Mouse (Mus musculus): ENCODE measurements around the gene Pfkl. TPM values are rescaled to one million over a fixed set of nuclear protein-coding genes. Genes with fewer than 3 reads are reported as not detected.

The Pfkl gene
- 2.6 TPM for polyA plus RNA-seq (2014; fragmentation: Illumina TruSeq; extraction: RNeasy Lipid Tissue Mini Kit (QIAGEN cat#74804); ENCODE audit: low read depth, low replicate concordance)

GRCm38 (mm10) chr10:78009945-78010293 is at the start of gene Pfkl:
Gene Pfkl, minus strand, starts transcription at chr10:78010083.

DNA sequence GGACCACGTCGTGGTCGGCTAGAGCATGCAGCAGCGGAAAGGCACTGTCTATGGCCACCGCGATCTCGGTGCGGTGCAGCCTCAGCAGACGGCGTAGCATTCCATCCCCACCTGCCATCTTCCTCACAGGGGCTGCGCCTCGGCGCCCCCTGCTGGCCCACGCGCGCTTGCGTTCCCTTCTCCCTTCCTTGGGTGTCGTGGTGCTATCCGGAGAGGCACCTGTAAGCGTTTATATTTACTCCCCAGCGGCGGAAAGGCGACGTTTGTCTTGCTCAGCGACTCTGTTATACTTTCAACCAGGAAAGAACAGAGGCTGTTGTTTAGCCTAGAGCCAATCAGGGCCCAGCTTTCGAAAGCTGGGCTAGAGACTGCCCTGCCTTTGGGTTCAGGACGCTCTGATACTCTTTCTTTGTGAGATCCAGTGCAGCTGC is 33.5 kb upstream of the Pfkl start, which contains the start of gene Aire:
TSS of gene Aire (minus strand) at position 205 of the 431 bp plus-strand sequence.

GRCm38 (mm10) chr10:78041647-78042046 is 31.8 kb upstream of the Pfkl start, which contains the start of gene Dnmt3l:
Gene Dnmt3l, plus strand, starts transcription at chr10:78041947.

DNA sequence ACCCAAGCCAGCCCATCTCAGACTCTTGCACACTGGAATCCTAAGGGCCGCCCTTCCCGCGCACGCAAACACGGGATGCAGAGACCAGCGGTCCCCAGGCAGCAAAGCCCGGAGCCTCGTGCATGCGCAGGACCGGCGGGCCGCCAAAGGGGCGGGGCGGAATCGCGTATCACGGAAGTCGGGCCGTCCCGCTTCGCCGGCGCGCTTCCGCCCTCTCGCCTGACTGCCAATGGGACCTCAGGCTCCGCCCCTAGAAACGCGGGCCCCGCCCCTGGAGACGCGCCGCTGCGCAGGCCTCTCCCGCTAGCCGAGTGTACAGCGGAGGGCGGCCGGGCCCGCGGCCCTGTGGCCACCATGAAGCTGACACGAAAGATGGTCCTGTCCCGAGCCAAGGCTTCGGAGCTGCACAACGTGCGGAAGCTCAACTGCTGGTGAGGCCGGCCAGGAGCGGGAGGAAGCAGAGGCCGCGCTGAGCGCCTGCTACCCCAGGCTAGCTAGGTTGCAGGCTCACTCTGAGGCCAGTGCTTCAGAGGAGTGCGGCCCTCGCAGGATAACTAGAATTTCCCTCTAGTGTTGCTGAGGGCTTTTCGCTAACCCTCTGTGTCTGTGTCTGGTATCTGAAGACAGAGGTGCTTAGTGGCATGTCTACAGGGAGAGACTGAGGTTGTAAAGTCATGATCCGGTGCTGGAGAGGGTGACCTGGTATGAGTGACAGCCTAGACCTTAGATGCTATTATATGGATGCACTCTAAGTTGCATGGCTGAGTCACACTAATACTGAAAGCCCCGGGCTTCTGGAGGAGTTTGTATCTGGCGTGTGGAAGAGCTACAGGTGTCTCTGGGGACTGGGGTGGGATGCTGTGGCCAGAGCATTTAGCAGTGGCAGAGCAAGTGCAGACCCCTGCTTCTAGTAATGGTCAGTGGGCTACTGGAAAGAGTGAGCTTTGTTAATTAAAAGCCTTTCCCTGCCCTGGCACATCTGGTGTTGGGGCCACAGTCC is 31.2 kb downstream of the Pfkl start, which contains the start of gene 1810043G02Rik:
TSS of gene 1810043G02Rik (plus strand) at position 174 of the 1,000 bp plus-strand sequence.

DNA sequence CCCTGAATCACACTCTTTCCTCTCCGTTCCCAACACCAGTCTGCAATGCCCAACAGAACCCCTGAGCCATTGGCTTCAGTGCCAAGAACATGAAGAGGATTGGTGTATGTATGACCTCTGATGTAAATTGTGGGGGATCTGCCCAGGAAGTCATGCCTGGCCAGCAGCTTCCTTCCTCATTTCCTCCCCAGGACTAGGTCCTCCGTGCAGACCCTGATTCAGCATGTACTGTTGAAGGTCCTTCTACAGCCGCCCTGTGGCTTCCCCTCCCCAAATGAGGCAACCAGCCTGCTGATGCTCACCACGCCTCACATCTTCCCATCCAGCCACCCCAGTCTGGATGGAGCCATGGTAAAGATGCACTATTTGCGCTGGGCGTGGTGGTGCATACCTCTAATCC is 39.4 kb downstream of the Pfkl start, which contains the start of gene Trpm2:
TSS of gene Trpm2 (minus strand) at position 83 of the 400 bp plus-strand sequence.

Other genes starting within 250 kb of the Pfkl start
- not detected for gene Gm3238, start 238.8 kb downstream of the Pfkl start, polyA plus RNA-seq (2014; fragmentation: Illumina TruSeq; extraction: RNeasy Lipid Tissue Mini Kit (QIAGEN cat#74804); ENCODE audit: low read depth, low replicate concordance)
- gene Gm7138, start 233.1 kb downstream of the Pfkl start, polyA plus RNA-seq (2014; fragmentation: Illumina TruSeq; extraction: RNeasy Lipid Tissue Mini Kit (QIAGEN cat#74804); ENCODE audit: low read depth, low replicate concordance): not detected
- gene Gm3250, start 227.5 kb downstream of the Pfkl start, polyA plus RNA-seq (2014; fragmentation: Illumina TruSeq; extraction: RNeasy Lipid Tissue Mini Kit (QIAGEN cat#74804); ENCODE audit: low read depth, low replicate concordance): not detected
- not detected for gene Gm7137, start 221.9 kb downstream of the Pfkl start, polyA plus RNA-seq (2014; fragmentation: Illumina TruSeq; extraction: RNeasy Lipid Tissue Mini Kit (QIAGEN cat#74804); ENCODE audit: low read depth, low replicate concordance)
- gene Gm9639, start 215.0 kb downstream of the Pfkl start, polyA plus RNA-seq (2014; fragmentation: Illumina TruSeq; extraction: RNeasy Lipid Tissue Mini Kit (QIAGEN cat#74804); ENCODE audit: low read depth, low replicate concordance): not detected
- not detected for gene Gm19668, start 210.9 kb downstream of the Pfkl start, polyA plus RNA-seq (2014; fragmentation: Illumina TruSeq; extraction: RNeasy Lipid Tissue Mini Kit (QIAGEN cat#74804); ENCODE audit: low read depth, low replicate concordance)
- not detected for gene Gm9507, start 198.2 kb downstream of the Pfkl start, polyA plus RNA-seq (2014; fragmentation: Illumina TruSeq; extraction: RNeasy Lipid Tissue Mini Kit (QIAGEN cat#74804); ENCODE audit: low read depth, low replicate concordance)
- gene Gm2696, start 195.4 kb downstream of the Pfkl start, polyA plus RNA-seq (2014; fragmentation: Illumina TruSeq; extraction: RNeasy Lipid Tissue Mini Kit (QIAGEN cat#74804); ENCODE audit: low read depth, low replicate concordance): not detected
- not detected for gene Krtap10-4, start 183.0 kb downstream of the Pfkl start, polyA plus RNA-seq (2014; fragmentation: Illumina TruSeq; extraction: RNeasy Lipid Tissue Mini Kit (QIAGEN cat#74804); ENCODE audit: low read depth, low replicate concordance)
- gene Krtap10-10, start 174.1 kb downstream of the Pfkl start, polyA plus RNA-seq (2014; fragmentation: Illumina TruSeq; extraction: RNeasy Lipid Tissue Mini Kit (QIAGEN cat#74804); ENCODE audit: low read depth, low replicate concordance): not detected
- gene Gm36176, start 163.3 kb downstream of the Pfkl start, polyA plus RNA-seq (2014; fragmentation: Illumina TruSeq; extraction: RNeasy Lipid Tissue Mini Kit (QIAGEN cat#74804); ENCODE audit: low read depth, low replicate concordance): not detected
- not detected for gene Gm10318, start 157.2 kb downstream of the Pfkl start, polyA plus RNA-seq (2014; fragmentation: Illumina TruSeq; extraction: RNeasy Lipid Tissue Mini Kit (QIAGEN cat#74804); ENCODE audit: low read depth, low replicate concordance)
- gene Gm3285, start 148.1 kb downstream of the Pfkl start, polyA plus RNA-seq (2014; fragmentation: Illumina TruSeq; extraction: RNeasy Lipid Tissue Mini Kit (QIAGEN cat#74804); ENCODE audit: low read depth, low replicate concordance): not detected
- 2.1 TPM for gene Lrrc3, start 107.5 kb downstream of the Pfkl start, polyA plus RNA-seq (2014; fragmentation: Illumina TruSeq; extraction: RNeasy Lipid Tissue Mini Kit (QIAGEN cat#74804); ENCODE audit: low read depth, low replicate concordance)
- gene Trpm2, start 39.5 kb downstream of the Pfkl start, polyA plus RNA-seq (2014; fragmentation: Illumina TruSeq; extraction: RNeasy Lipid Tissue Mini Kit (QIAGEN cat#74804); ENCODE audit: low read depth, low replicate concordance): 0.38 TPM
- gene 1810043G02Rik, start 31.6 kb downstream of the Pfkl start, polyA plus RNA-seq (2014; fragmentation: Illumina TruSeq; extraction: RNeasy Lipid Tissue Mini Kit (QIAGEN cat#74804); ENCODE audit: low read depth, low replicate concordance): 1.0 TPM
- gene Dnmt3l, start 31.9 kb upstream of the Pfkl start, polyA plus RNA-seq (2014; fragmentation: Illumina TruSeq; extraction: RNeasy Lipid Tissue Mini Kit (QIAGEN cat#74804); ENCODE audit: low read depth, low replicate concordance): 0.41 TPM
- gene Aire, start 33.5 kb upstream of the Pfkl start, polyA plus RNA-seq (2014; fragmentation: Illumina TruSeq; extraction: RNeasy Lipid Tissue Mini Kit (QIAGEN cat#74804); ENCODE audit: low read depth, low replicate concordance): not detected
- 8.6 TPM for gene Icosl, start 59.2 kb upstream of the Pfkl start, polyA plus RNA-seq (2014; fragmentation: Illumina TruSeq; extraction: RNeasy Lipid Tissue Mini Kit (QIAGEN cat#74804); ENCODE audit: low read depth, low replicate concordance)
- gene D10Jhu81e, start 159.7 kb upstream of the Pfkl start, polyA plus RNA-seq (2014; fragmentation: Illumina TruSeq; extraction: RNeasy Lipid Tissue Mini Kit (QIAGEN cat#74804); ENCODE audit: low read depth, low replicate concordance): 16.9 TPM
- 2.3 TPM for gene Pwp2, start 175.1 kb upstream of the Pfkl start, polyA plus RNA-seq (2014; fragmentation: Illumina TruSeq; extraction: RNeasy Lipid Tissue Mini Kit (QIAGEN cat#74804); ENCODE audit: low read depth, low replicate concordance)
- 25.0 TPM for gene Trappc10, start 234.6 kb upstream of the Pfkl start, polyA plus RNA-seq (2014; fragmentation: Illumina TruSeq; extraction: RNeasy Lipid Tissue Mini Kit (QIAGEN cat#74804); ENCODE audit: low read depth, low replicate concordance)

Data from sigmoid colon, adult 10 weeks (tissue).